8 mouse cellular contexts compared by ENCODE assay signal in the genomic region with DNA sequence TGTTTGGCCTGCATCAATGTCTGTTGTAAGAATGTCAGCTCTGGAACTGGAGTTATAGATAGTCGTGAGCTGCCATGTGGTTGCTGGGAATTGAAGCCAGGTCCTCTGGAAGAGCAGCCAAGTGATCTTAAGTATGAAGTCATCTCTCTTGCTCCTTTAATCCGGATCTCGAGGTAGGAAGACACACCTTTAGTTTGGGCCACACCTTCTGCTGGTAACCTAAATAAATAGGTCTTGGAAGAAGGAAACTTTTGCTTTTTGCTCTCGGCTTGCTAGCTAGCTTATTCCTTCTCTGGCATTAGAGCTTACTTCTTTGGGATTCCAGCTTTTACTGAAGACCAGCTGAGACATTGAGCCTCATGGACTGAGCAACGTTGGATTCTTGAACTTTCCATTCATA. TPM values are rescaled to one million over a fixed set of nuclear protein-coding genes. Genes with fewer than 3 reads are reported as not detected.
DNase-seq lines count a peak whose midpoint lies in the region; ATAC-seq lines count a peak whose summit lies in the region.

A gene (plus strand): TSS at position 301 of the 400 bp plus-strand sequence.

- H3K9ac ChIP-seq in kidney, embryonic 16.5 days (replicated peaks; ENCODE audit: low read length): no peak within 1 kb of the TSS
- no peak within 1 kb of the TSS for H3K9ac ChIP-seq in intestine, embryonic 15.5 days
- no peak within 1 kb of the TSS for H3K9ac ChIP-seq in midbrain, embryonic 15.5 days

- H3K4me1 ChIP-seq in kidney, embryonic 16.5 days (ENCODE audit: insufficient read depth, low read length): 0 out of 2 replicates have a peak, but pooled peaks cover 4% of the 10 kb centered on the region
- no peaks in the 10 kb centered on the region for H3K4me1 ChIP-seq in intestine, embryonic 15.5 days (replicated peaks)
- peaks cover 7% of the 10 kb centered on the region; the same call in 1 of the 2 replicates for H3K4me1 ChIP-seq in midbrain, embryonic 15.5 days

- H3K36me3 ChIP-seq in kidney, embryonic 16.5 days (ENCODE audit: insufficient read depth, low read length): no peaks in the 10 kb centered on the region
- H3K36me3 ChIP-seq in intestine, embryonic 15.5 days: no peaks in the 10 kb centered on the region
- H3K36me3 ChIP-seq in midbrain, embryonic 15.5 days (replicated peaks): no peaks in the 10 kb centered on the region

- H3K27ac ChIP-seq in kidney, embryonic 16.5 days (ENCODE audit: low read length): no peak within 1 kb of the TSS
- H3K27ac ChIP-seq in intestine, embryonic 15.5 days: no peak within 1 kb of the TSS
- H3K27ac ChIP-seq in midbrain, embryonic 15.5 days: no peak within 1 kb of the TSS

- no peaks in the 10 kb centered on the region for H3K9me3 ChIP-seq in kidney, embryonic 16.5 days (ENCODE audit: low read length)
- no peaks in the 10 kb centered on the region for H3K9me3 ChIP-seq in intestine, embryonic 15.5 days
- no peaks in the 10 kb centered on the region for H3K9me3 ChIP-seq in midbrain, embryonic 15.5 days

- no peak for ATAC-seq in kidney, embryonic 16.5 days (ENCODE audit: low FRiP score, low TSS enrichment)
- ATAC-seq in intestine, embryonic 15.5 days: no peak
- no peak for ATAC-seq in midbrain, embryonic 15.5 days (replicated peaks)

- no peaks in the 10 kb centered on the region for H3K27me3 ChIP-seq in kidney, embryonic 16.5 days (ENCODE audit: insufficient read depth, low read length)
- H3K27me3 ChIP-seq in intestine, embryonic 15.5 days (replicated peaks): no peaks in the 10 kb centered on the region
- no peaks in the 10 kb centered on the region for H3K27me3 ChIP-seq in midbrain, embryonic 15.5 days (replicated peaks)

- 85% methylated on average over 5 of the region's 5 CpGs for WGBS in kidney, embryonic 16.5 days
- 75% methylated on average over 5 of the region's 5 CpGs for WGBS in intestine, embryonic 15.5 days
- WGBS in midbrain, embryonic 15.5 days: 82% methylated on average over 5 of the region's 5 CpGs

- DNase-seq in kidney, adult 18-20 months: no peak
- no peak for DNase-seq in adrenal gland, postnatal 36 days
- no peak for DNase-seq in gastrocnemius, postnatal 25 days
- no peak for DNase-seq in retina, postnatal 1 day
- no peak for DNase-seq in ovary, postnatal 10 days (ENCODE audit: low spot score)

- H3K4me3 ChIP-seq in kidney, embryonic 16.5 days (ENCODE audit: low read length): no peak within 1 kb of the TSS
- H3K4me3 ChIP-seq in intestine, embryonic 15.5 days (replicated peaks): no peak within 1 kb of the TSS
- H3K4me3 ChIP-seq in midbrain, embryonic 15.5 days: no peak within 1 kb of the TSS

- H3K4me2 ChIP-seq in kidney, embryonic 16.5 days (replicated peaks; ENCODE audit: low read depth, low read length): no peak within 1 kb of the TSS
- no peak within 1 kb of the TSS for H3K4me2 ChIP-seq in intestine, embryonic 15.5 days (replicated peaks)
- H3K4me2 ChIP-seq in midbrain, embryonic 15.5 days: no peak within 1 kb of the TSS

RNA-seq across cellular contexts. Expression of the gene that starts here (rescaled TPM):
- 23.5 and 28.4 TPM in 2 replicates for polyA plus RNA-seq in kidney, embryonic 16.5 days (2015; fragmentation: Nextera tagmentation; extraction: Ambion mirVana)
- 10 to 100 TPM; 56.5 to 63.1 TPM for total RNA-seq in adrenal gland, postnatal 36 days (2021)
- total RNA-seq in gastrocnemius, postnatal 25 days (2021): 10 to 100 TPM; 20.4 to 22.2 TPM
- 23.6 and 26.9 TPM in 2 replicates for polyA plus RNA-seq in intestine, embryonic 15.5 days (2015; fragmentation: Nextera tagmentation; extraction: Ambion mirVana)
- polyA plus RNA-seq in midbrain, embryonic 15.5 days (2015; fragmentation: Nextera tagmentation; extraction: Ambion mirVana): 28.1 and 28.2 TPM in 2 replicates
